Mouse (Mus musculus): ENCODE measurements around the gene Zc3h12b.
"Not testable (repeated sequence)": the region's sequence is repeated elsewhere in the genome, so short reads cannot be mapped to it uniquely, and the experiment has no call there.

Gene Zc3h12b

GRCm38 (mm10) chrX:95711227-95712111 is at the start of gene Zc3h12b:
Gene Zc3h12b, plus strand, starts transcription at chrX:95711678.
- DNase-seq (ENCODE audit: low spot score in 2 of 2) = peak; percentile 61 to 70

GRCm38 (mm10) chrX:95682206-95682605 is 29.3 kb upstream of the Zc3h12b start:
- DNase-seq (ENCODE audit: low spot score in 2 of 2) = no peak

DNA sequence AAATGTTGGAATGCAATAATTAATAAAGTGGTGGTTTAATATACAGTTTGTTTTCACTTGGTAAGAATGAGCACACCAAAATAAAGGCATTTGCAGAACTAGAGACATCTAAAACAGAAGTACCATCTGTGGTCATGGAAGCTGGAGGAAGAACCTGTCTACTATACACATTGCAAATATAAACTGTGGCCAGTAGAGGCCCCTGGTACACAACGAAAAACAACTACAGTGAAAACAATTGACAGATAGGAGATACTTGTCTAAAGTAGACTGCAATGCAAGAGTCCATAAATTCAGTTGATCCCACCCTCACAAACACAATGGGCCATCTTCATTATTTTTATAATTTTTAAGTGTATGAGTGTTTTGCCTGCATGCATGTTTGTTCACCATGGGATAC is 24.4 kb upstream of the Zc3h12b start:
- no peak for DNase-seq (ENCODE audit: low spot score in 2 of 2)

- DNase-seq (ENCODE audit: low spot score in 2 of 2) = no peak
These were observed 26.8 kb downstream of the Zc3h12b start for GRCm38 (mm10) chrX:95738253-95738652.

- no peak for DNase-seq (ENCODE audit: low spot score in 2 of 2)
These were observed 84.4 kb downstream of the Zc3h12b start for GRCm38 (mm10) chrX:95795881-95796280.

GRCm38 (mm10) chrX:95801790-95802189 is 90.3 kb downstream of the Zc3h12b start:
- DNase-seq (ENCODE audit: low spot score in 2 of 2) = no peak

DNA sequence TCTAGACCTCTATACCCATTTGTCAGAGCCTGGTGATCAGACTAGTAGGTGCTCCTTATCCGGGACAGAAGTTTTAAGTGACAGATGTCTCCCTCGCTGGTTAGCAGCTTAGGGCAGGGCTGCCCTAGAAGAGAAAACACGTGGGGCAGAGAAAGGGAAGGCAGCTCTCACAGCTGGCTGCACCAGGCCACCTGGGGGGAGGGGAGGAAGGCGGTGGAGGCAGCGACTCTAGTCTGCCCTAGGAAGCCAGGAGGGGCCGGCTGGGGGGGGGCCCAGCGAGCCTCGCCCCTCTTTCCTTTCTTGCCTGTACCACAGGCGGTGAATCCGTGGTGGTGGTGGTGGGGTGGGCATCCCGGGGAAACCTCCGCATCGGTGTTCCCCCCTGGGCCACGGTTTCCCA is 141.3 kb downstream of the Zc3h12b start:
- DNase-seq (ENCODE audit: low spot score in 2 of 2) = no peak

GRCm38 (mm10) chrX:95881111-95881510 is 169.6 kb downstream of the Zc3h12b start:
- DNase-seq (ENCODE audit: low spot score in 2 of 2) = no peak

DNA sequence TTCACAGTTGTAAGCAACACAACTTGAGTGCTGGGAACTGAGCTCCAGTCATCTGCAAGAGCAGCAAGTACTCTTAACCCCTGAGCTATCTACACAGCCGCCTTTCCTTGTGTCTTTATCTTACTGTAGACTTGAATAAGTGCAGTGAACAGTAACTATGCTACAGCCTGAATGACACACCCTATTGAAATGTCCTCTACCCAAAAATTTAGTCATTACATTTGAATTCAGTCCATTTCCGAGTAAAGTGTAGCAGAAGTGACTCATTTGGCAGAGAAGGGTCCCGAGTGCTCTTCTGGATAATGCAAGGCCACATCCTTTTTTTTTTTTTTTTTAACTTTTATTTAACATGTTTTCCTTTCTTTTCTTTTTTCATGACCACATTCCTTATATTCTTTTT is 191.2 kb downstream of the Zc3h12b start:
- no peak for DNase-seq (ENCODE audit: low spot score in 2 of 2)

DNA sequence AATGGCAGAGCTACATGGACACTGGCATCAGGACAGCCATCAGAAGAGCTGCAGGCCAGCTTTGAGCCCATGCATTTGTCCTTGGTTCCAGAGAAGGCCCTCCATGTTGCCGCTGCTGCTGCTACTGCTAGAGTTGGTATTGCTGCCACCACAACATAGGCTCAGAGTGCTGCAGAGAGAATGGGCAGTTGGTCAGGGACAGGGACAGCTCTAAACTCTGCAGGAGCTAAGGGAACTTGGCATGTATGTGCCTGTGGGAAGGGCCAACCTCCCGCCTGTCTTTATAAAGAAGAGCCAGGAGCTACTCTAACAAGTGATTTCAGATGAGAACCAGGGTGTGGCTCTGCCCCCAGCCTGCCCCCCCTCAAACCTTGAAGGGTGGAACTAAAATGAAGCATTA is 224.0 kb downstream of the Zc3h12b start:
- no peak for DNase-seq (ENCODE audit: low spot score in 2 of 2)

- DNase-seq (ENCODE audit: low spot score in 2 of 2) = no peak
These were observed 234.0 kb downstream of the Zc3h12b start for GRCm38 (mm10) chrX:95945496-95945895.

GRCm38 (mm10) chrX:95948135-95948534 is 236.7 kb downstream of the Zc3h12b start:
- no peak for DNase-seq (ENCODE audit: low spot score in 2 of 2)

- no peak for DNase-seq (ENCODE audit: low spot score in 2 of 2)
These were observed 239.3 kb downstream of the Zc3h12b start for GRCm38 (mm10) chrX:95950776-95951175.

GRCm38 (mm10) chrX:95956497-95957293 is 245.2 kb downstream of the Zc3h12b start, which contains the start of gene Las1l:
Gene Las1l, minus strand, starts transcription at chrX:95956962.
- peak; percentile 84 to 86 for DNase-seq (ENCODE audit: low spot score in 2 of 2)

DNA sequence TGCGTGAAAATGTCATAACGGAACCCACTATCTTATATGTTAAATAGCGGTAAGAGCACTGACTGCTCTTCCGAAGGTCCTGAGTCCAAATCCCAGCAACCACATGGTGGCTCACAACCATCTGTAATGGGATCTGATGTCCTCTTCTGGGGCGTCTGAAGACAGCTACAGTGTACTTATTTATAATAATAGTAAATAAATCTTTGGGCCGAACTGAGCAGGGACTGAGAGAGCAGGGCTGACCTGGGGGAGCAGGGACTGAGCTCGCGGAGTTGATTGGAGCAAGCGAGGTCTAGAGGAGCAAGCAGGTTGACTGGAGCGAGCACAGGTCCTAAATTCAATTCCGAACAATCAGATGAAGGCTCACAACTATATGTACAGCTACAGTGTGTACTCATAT is 246.0 kb downstream of the Zc3h12b start:
- not testable (repeated sequence) for DNase-seq (ENCODE audit: low spot score in 2 of 2)

DNA sequence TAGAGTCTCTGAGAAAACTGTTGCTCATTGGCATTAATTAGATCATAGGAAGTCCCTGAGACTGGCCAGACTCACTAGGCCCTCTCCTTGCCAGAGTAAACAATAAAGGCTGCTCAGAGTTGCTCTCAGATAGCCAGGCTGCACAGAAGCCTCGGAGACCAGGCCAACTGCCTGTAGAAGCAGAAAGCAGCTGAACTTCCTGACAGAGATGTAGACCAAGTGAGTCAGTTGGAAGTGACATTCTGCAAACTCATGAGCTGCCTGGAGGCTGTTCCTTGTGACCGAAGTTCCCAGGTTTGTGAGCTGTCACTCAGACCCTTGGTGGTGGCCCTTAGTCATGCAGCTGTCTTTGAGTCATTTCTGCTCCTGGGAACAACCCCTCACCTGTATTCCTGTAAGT is 251.9 kb downstream of the Zc3h12b start:
- DNase-seq (ENCODE audit: low spot score in 2 of 2) = no peak

DNA sequence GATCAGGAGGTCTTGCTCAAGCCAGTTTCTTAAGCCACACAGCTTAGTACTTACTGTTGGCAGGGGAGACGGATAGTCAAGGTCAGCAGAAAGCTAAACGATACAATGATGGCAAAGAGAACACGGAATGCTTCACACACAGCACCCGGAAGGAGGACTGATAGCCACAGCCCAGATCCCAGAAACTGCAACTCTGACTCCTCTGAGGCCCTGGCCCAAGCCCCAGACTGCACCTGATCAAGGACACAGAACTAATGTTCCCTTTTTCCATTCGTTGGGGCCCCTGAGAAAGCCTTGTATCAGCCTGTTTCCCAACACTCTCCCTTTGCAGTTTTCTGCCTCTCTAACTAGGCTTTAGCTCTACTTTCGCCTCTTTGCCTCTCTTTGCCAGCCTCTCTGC is 253.6 kb downstream of the Zc3h12b start:
- DNase-seq (ENCODE audit: low spot score in 2 of 2) = no peak

GRCm38 (mm10) chrX:95967847-95968593 is 256.5 kb downstream of the Zc3h12b start:
- DNase-seq (ENCODE audit: low spot score in 2 of 2) = peak in 1 of 2 experiments; percentile 57

DNA sequence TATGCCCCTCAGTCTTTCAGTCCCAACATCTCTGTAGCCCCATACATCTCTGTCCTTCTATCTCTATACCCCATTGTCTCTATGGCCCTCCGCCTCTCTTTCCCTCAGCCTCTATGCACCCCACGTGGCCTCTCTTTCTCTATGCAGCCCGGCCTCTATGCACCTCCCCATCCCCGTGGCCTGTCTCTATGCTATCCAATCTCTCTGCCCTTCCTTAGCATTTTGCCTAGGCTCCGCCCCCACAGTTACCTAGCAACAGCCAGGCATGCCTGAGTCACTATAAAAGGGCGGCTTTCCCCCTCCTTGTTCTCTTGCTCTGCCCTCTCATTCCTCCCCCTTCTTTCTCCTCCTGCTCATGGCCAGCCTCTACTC is 257.1 kb downstream of the Zc3h12b start:
- DNase-seq (ENCODE audit: low spot score in 2 of 2) = peak; percentile 73 to 82

GRCm38 (mm10) chrX:95969116-95969515 is 257.6 kb downstream of the Zc3h12b start:
- DNase-seq (ENCODE audit: low spot score in 2 of 2) = peak in 1 of 2 experiments; percentile 39

DNA sequence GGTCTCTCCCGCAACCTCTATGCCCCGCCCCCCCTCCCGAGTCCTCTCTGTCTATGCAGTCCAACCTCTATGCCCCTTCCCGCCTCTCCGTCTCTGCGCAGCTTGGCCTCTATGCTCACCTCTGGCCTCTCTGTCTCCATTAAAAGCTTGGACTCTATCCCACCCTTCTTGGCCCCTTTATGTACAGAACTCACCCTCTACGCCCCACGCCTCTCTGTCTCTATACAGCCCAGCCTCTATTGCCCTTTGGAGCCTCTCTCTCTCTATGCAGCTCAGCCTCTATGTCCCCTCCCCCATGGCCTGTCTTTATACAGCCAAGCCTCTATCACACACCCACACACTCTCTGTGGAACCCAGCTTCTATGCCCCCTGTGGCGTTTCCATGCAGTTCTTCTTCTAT is 258.5 kb downstream of the Zc3h12b start:
- DNase-seq (ENCODE audit: low spot score in 2 of 2) = no peak

Data from urinary bladder, postnatal 4 days (tissue).